ENCODE assay signal across 27 mouse cellular contexts in genomic region chr15:45663601-45664000, GRCm38 (mm10).
"Had no signal": no experiment of that assay in that cellular context is flagged by ENCODE, and none has a peak within 500 bp of the region (broad histone marks: within the 10 kb centered on the region; RNA-seq: fewer than 3 reads in every experiment).

No protein-coding gene starts in this region.

- DNase-seq: gastrocnemius, postnatal 14 days; gastrocnemius, postnatal 36 days; heart, adult 11 months; heart, adult 2 months; heart, postnatal 14 days; heart, postnatal 36 days; kidney, adult 11 months; kidney, adult 2 months; kidney, adult 9 months; kidney, postnatal 14 days; kidney, postnatal 36 days; layer of hippocampus, adult 9-11 months; layer of hippocampus, postnatal 36 days; liver; liver, embryonic 13.5 days had no signal

- H3K36me3 ChIP-seq: heart, embryonic 13.5 days; heart, embryonic 15.5 days; hindbrain, embryonic 13.5 days; hindbrain, embryonic 15.5 days; kidney, embryonic 15.5 days; limb, embryonic 10.5 days; limb, embryonic 12.5 days; liver, embryonic 13.5 days had no signal

- H3K27ac ChIP-seq: heart, adult 2 months; heart, embryonic 13.5 days; heart, embryonic 15.5 days; hindbrain, embryonic 13.5 days; hindbrain, embryonic 15.5 days; hindbrain, postnatal 0 days; kidney, embryonic 15.5 days; kidney, postnatal 0 days; limb, embryonic 10.5 days; limb, embryonic 12.5 days; liver, embryonic 13.5 days had no signal

- H3K4me2 ChIP-seq: heart, embryonic 11.5 days; heart, embryonic 13.5 days; heart, embryonic 15.5 days; hindbrain, embryonic 13.5 days; hindbrain, embryonic 15.5 days; kidney, embryonic 15.5 days; limb, embryonic 12.5 days; liver, embryonic 11.5 days; liver, embryonic 13.5 days had no signal

- ATAC-seq: hindbrain, postnatal 0 days; intestine, embryonic 16.5 days had no signal

- H3K4me3 ChIP-seq: heart, adult 2 months; heart, embryonic 13.5 days; heart, embryonic 15.5 days; hindbrain, embryonic 13.5 days; hindbrain, embryonic 15.5 days; kidney, embryonic 15.5 days; limb, embryonic 10.5 days; limb, embryonic 12.5 days; liver, embryonic 13.5 days had no signal

- H3K4me1 ChIP-seq: heart, embryonic 13.5 days; heart, embryonic 15.5 days; hindbrain, embryonic 13.5 days; hindbrain, embryonic 15.5 days; kidney, embryonic 15.5 days; limb, embryonic 10.5 days; limb, embryonic 12.5 days; liver, embryonic 13.5 days had no signal

- H3K9ac ChIP-seq: heart, embryonic 13.5 days; heart, embryonic 15.5 days; hindbrain, embryonic 13.5 days; hindbrain, embryonic 15.5 days; kidney, embryonic 15.5 days; limb, embryonic 12.5 days; liver, embryonic 13.5 days had no signal

- H3K27me3 ChIP-seq: heart, embryonic 13.5 days; heart, embryonic 15.5 days; hindbrain, embryonic 13.5 days; hindbrain, embryonic 15.5 days; kidney, embryonic 15.5 days; limb, embryonic 12.5 days; liver, embryonic 13.5 days had no signal

- H3K9me3 ChIP-seq: heart, embryonic 13.5 days; heart, embryonic 15.5 days; hindbrain, embryonic 15.5 days; kidney, embryonic 15.5 days; limb, embryonic 10.5 days; limb, embryonic 12.5 days; liver, embryonic 13.5 days had no signal
